Mouse (Mus musculus) C2C12 (cell line): ENCODE data around the gene L2hgdh.

Source experiments
- CEBPB ChIP-seq: IDR thresholded peaks from one replicate; pipeline ENCODE4 v1.6.1; 2011; ENCODE audit warnings: low read depth, mild to moderate bottlenecking, control low read depth, moderate library complexity
- CTCF ChIP-seq: IDR thresholded peaks from one replicate; pipeline ENCODE4 v1.5.1; 2011; ENCODE audit not compliant: control insufficient read depth, insufficient read depth, insufficient read length
- FOSL1 ChIP-seq: IDR thresholded peaks from one replicate; pipeline ENCODE4 v1.8.0; 2011; ENCODE audit warnings: mild to moderate bottlenecking, low read length; ENCODE audit not compliant: poor library complexity, insufficient read depth, severe bottlenecking
- MYOD1 ChIP-seq: IDR thresholded peaks from one replicate; pipeline ENCODE4 v1.6.1; 2011; ENCODE audit warnings: low read depth; ENCODE audit not compliant: control insufficient read depth, insufficient read length
- MYOG ChIP-seq: IDR thresholded peaks from one replicate; pipeline ENCODE4 v1.6.1; 2011; ENCODE audit not compliant: control insufficient read depth, insufficient read length; ENCODE audit errors: extremely low read depth
- USF1 ChIP-seq: IDR thresholded peaks from one replicate; pipeline ENCODE4 v1.6.1; 2011; ENCODE audit warnings: low read depth, mild to moderate bottlenecking, control low read depth, moderate library complexity

GRCm38 (mm10) chr12:69757418-69758141, 32.9 kb upstream of the L2hgdh start:
- TF ChIP-seq CTCF (peak; percentile 87), MYOG (no peak), USF1 (no peak), CEBPB (no peak), MYOD1 (no peak), FOSL1 (no peak)
